Mouse (Mus musculus) limb, embryonic 13.5 days (tissue): ENCODE data around the gene Sorbs1. TPM values are rescaled to one million over a fixed set of nuclear protein-coding genes. Genes with fewer than 3 reads are reported as not detected.

Experiments
- ATAC-seq: fragments of 200-750 bp; cut with Nextera tagmentation; 2 replicates; pipeline ENCODE4 v1.8.0; 2017; ENCODE audit warnings: low read depth, moderate number of reproducible peaks, moderate TSS enrichment; ENCODE audit not compliant: low FRiP score
- H3K27ac ChIP-seq: fragments of 300-500 bp; sonication (generic); 2 replicates; pipeline ENCODE4 v1.5.1; 2015; ENCODE audit warnings: inconsistent platforms, mild to moderate bottlenecking, moderate library complexity
- H3K27me3 ChIP-seq: fragments of 300-500 bp; sonication (generic); 2 replicates; pipeline ENCODE4 v1.6.1; 2015; ENCODE audit warnings: mild to moderate bottlenecking, inconsistent platforms
- H3K36me3 ChIP-seq: fragments of 300-500 bp; sonication (generic); 2 replicates; pipeline ENCODE4 v1.6.1; 2015; ENCODE audit warnings: inconsistent platforms, mild to moderate bottlenecking, moderate library complexity
- H3K4me1 ChIP-seq: fragments of 300-500 bp; sonication (generic); 2 replicates; pipeline ENCODE4 v1.6.1; 2015; ENCODE audit warnings: inconsistent platforms
- H3K4me2 ChIP-seq: fragments of 300-500 bp; sonication (generic); replicated peaks from 2 replicates; pipeline ENCODE4 v1.6.1; 2015; ENCODE audit warnings: inconsistent platforms, mild to moderate bottlenecking, moderate library complexity
- H3K4me3 ChIP-seq: fragments of 300-500 bp; sonication (generic); 2 replicates; pipeline ENCODE4 v1.5.1; 2015; ENCODE audit warnings: moderate library complexity, mild to moderate bottlenecking, inconsistent platforms
- H3K9ac ChIP-seq: fragments of 300-500 bp; sonication (generic); 2 replicates; pipeline ENCODE4 v1.6.1; 2015; ENCODE audit warnings: mild to moderate bottlenecking, inconsistent platforms
- H3K9me3 ChIP-seq: fragments of 300-500 bp; sonication (generic); 2 replicates; pipeline ENCODE4 v1.6.1; 2016; ENCODE audit warnings: inconsistent platforms
- WGBS: fragments of 180-500 bp; shearing (Covaris S2); methylation state at CpG from one replicate; pipeline ENCODE4 v1.1.7; 2015; 5-methylcytosine and 5-hydroxymethylcytosine counted together
- polyA plus RNA-seq: library from polyadenylated mRNA; unstranded; fragments of >200 nt; fragmentation: Nextera tagmentation; extraction: Ambion mirVana; gene quantifications from 2 replicates; pipeline ENCODE4 v1.2.1, GENCODE M21; 2015

The Sorbs1 gene
- polyA plus RNA-seq, 1 experiment from 2014 or later = 52.2 TPM

- no peak; the same call in 1 of the 2 replicates for ATAC-seq
- Histone ChIP-seq H3K9me3 (no peaks in the 10 kb centered on the region), H3K27me3 (no peaks in the 10 kb centered on the region), H3K4me3 (no peak overlapping the region), H3K4me1 (no peaks in the 10 kb centered on the region), H3K27ac (no peak overlapping the region), H3K4me2 (no peak overlapping the region), H3K9ac (no peak overlapping the region), H3K36me3 (peaks cover 3% of the 10 kb centered on the region; the same call in 1 of the 2 replicates)
- WGBS = 89% methylated on average over 15 of the region's 15 CpGs
Observed at GRCm38 (mm10) chr19:40356536-40357522, 156.8 kb downstream of the Sorbs1 start.

- no peak overlapping the region for H3K4me3 ChIP-seq
- peaks cover 9% of the 10 kb centered on the region for H3K36me3 ChIP-seq
- H3K9me3 ChIP-seq = no peaks in the 10 kb centered on the region
- no peaks in the 10 kb centered on the region for H3K4me1 ChIP-seq
- H3K4me2 ChIP-seq = no peak overlapping the region
- H3K27me3 ChIP-seq = no peaks in the 10 kb centered on the region
- H3K27ac ChIP-seq = no peak overlapping the region
- H3K9ac ChIP-seq = no peak overlapping the region
- no peak for ATAC-seq
- WGBS = 93% methylated on average over 3 of the region's 3 CpGs
Observed at GRCm38 (mm10) chr19:40355075-40355474, 158.5 kb downstream of the Sorbs1 start.

- H3K36me3 ChIP-seq = peaks cover 9% of the 10 kb centered on the region
- 78% methylated on average over 14 of the region's 14 CpGs for WGBS
- no peak overlapping the region for H3K27ac ChIP-seq
- H3K4me3 ChIP-seq = no peak overlapping the region
- H3K9ac ChIP-seq = no peak overlapping the region
- no peaks in the 10 kb centered on the region for H3K27me3 ChIP-seq
- no peak overlapping the region for H3K4me2 ChIP-seq
- no peak for ATAC-seq
- no peaks in the 10 kb centered on the region for H3K9me3 ChIP-seq
- no peaks in the 10 kb centered on the region for H3K4me1 ChIP-seq
Observed at GRCm38 (mm10) chr19:40352006-40352405, 161.6 kb downstream of the Sorbs1 start.

GRCm38 (mm10) chr19:40350835-40351234 lies 162.7 kb downstream of the Sorbs1 start:
- H3K9ac ChIP-seq = no peak overlapping the region
- no peak overlapping the region for H3K4me2 ChIP-seq
- H3K4me3 ChIP-seq = no peak overlapping the region
- no peaks in the 10 kb centered on the region for H3K9me3 ChIP-seq
- H3K4me1 ChIP-seq = no peaks in the 10 kb centered on the region
- ATAC-seq = no peak
- H3K27me3 ChIP-seq = no peaks in the 10 kb centered on the region
- 89% methylated on average over 4 of the region's 4 CpGs for WGBS
- H3K27ac ChIP-seq = no peak overlapping the region
- peaks cover 9% of the 10 kb centered on the region for H3K36me3 ChIP-seq

- no peak for ATAC-seq
- 68% methylated on average over 16 of the region's 16 CpGs for WGBS
- Histone ChIP-seq H3K4me1 (no peaks in the 10 kb centered on the region), H3K27ac (no peak overlapping the region), H3K27me3 (no peaks in the 10 kb centered on the region), H3K9me3 (no peaks in the 10 kb centered on the region), H3K9ac (no peak overlapping the region), H3K4me2 (no peak overlapping the region), H3K4me3 (no peak overlapping the region), H3K36me3 (peaks cover 9% of the 10 kb centered on the region)
Observed at GRCm38 (mm10) chr19:40349713-40350671, 163.6 kb downstream of the Sorbs1 start.

- H3K4me1 ChIP-seq = no peaks in the 10 kb centered on the region
- no peaks in the 10 kb centered on the region for H3K9me3 ChIP-seq
- H3K9ac ChIP-seq = no peak overlapping the region
- 0 out of 2 replicates have a peak overlapping the region, but pooled peaks have one; percentile 52 for H3K27ac ChIP-seq
- no peak overlapping the region for H3K4me3 ChIP-seq
- peaks cover 9% of the 10 kb centered on the region for H3K36me3 ChIP-seq
- WGBS = 75% methylated on average over 3 of the region's 3 CpGs
- no peak for ATAC-seq
- H3K4me2 ChIP-seq = no peak overlapping the region
- H3K27me3 ChIP-seq = no peaks in the 10 kb centered on the region
Observed at GRCm38 (mm10) chr19:40349281-40349680, 164.3 kb downstream of the Sorbs1 start.

- no peak overlapping the region for H3K9ac ChIP-seq
- 28% methylated on average over 2 of the region's 2 CpGs for WGBS
- peak overlapping the region; percentile 52; the same call in 1 of the 2 replicates for H3K27ac ChIP-seq
- no peaks in the 10 kb centered on the region for H3K9me3 ChIP-seq
- no peaks in the 10 kb centered on the region for H3K4me1 ChIP-seq
- H3K4me2 ChIP-seq = no peak overlapping the region
- peaks cover 9% of the 10 kb centered on the region for H3K36me3 ChIP-seq
- no peak for ATAC-seq
- no peak overlapping the region for H3K4me3 ChIP-seq
- H3K27me3 ChIP-seq = no peaks in the 10 kb centered on the region
Observed at GRCm38 (mm10) chr19:40348652-40349051, 164.9 kb downstream of the Sorbs1 start.

- ATAC-seq = no peak; the same call in 1 of the 2 replicates
- Histone ChIP-seq H3K4me2 (no peak overlapping the region), H3K36me3 (peaks cover 9% of the 10 kb centered on the region), H3K27me3 (no peaks in the 10 kb centered on the region), H3K9ac (no peak overlapping the region), H3K4me3 (no peak overlapping the region), H3K9me3 (no peaks in the 10 kb centered on the region), H3K27ac (peak overlapping the region; percentile 52; the same call in 1 of the 2 replicates), H3K4me1 (no peaks in the 10 kb centered on the region)
- WGBS = 74% methylated on average over 7 of the region's 7 CpGs
Observed at GRCm38 (mm10) chr19:40348175-40348574, 165.4 kb downstream of the Sorbs1 start.

- Histone ChIP-seq H3K27me3 (no peaks in the 10 kb centered on the region), H3K4me2 (no peak overlapping the region), H3K27ac (no peak overlapping the region), H3K9ac (no peak overlapping the region), H3K9me3 (no peaks in the 10 kb centered on the region), H3K4me3 (no peak overlapping the region), H3K36me3 (peaks cover 7% of the 10 kb centered on the region), H3K4me1 (no peaks in the 10 kb centered on the region)
- ATAC-seq = no peak
- WGBS = 74% methylated on average over 3 of the region's 3 CpGs
Observed at GRCm38 (mm10) chr19:40346908-40347307, 166.7 kb downstream of the Sorbs1 start.

- ATAC-seq = no peak
- Histone ChIP-seq H3K4me3 (no peak overlapping the region), H3K9me3 (no peaks in the 10 kb centered on the region), H3K4me2 (no peak overlapping the region), H3K27me3 (no peaks in the 10 kb centered on the region), H3K4me1 (peaks cover 1% of the 10 kb centered on the region), H3K9ac (no peak overlapping the region), H3K36me3 (peaks cover 1% of the 10 kb centered on the region), H3K27ac (no peak overlapping the region)
- 75% methylated on average over 5 of the region's 5 CpGs for WGBS
Observed at GRCm38 (mm10) chr19:40346232-40346844, 167.2 kb downstream of the Sorbs1 start.

GRCm38 (mm10) chr19:40345684-40346083 lies 167.9 kb downstream of the Sorbs1 start:
- Histone ChIP-seq H3K9me3 (no peaks in the 10 kb centered on the region), H3K36me3 (no peaks in the 10 kb centered on the region), H3K27ac (no peak overlapping the region), H3K4me3 (no peak overlapping the region), H3K4me2 (no peak overlapping the region), H3K9ac (no peak overlapping the region), H3K27me3 (no peaks in the 10 kb centered on the region), H3K4me1 (peaks cover 5% of the 10 kb centered on the region)
- WGBS = 17% methylated on average over 5 of the region's 5 CpGs
- ATAC-seq = no peak
